Mouse (Mus musculus) liver, adult 2 months (tissue): ENCODE measurements around the gene Gm21149.

Experiments used
- CTCF ChIP-seq: fragments of 200-500 bp; IDR thresholded peaks from 2 replicates; pipeline ENCODE4 v1.5.1; 2011; ENCODE audit warnings: low read depth, low read length, control low read depth
- POLR2A ChIP-seq: fragments of 200-500 bp; IDR thresholded peaks from 2 replicates; pipeline ENCODE4 v1.6.1; 2011; ENCODE audit warnings: low read length, control low read depth; ENCODE audit not compliant: insufficient read depth; ENCODE audit errors: extremely low read depth

GRCm38 (mm10) chr5:15506575-15507308 is 30.4 kb upstream of the Gm21149 start:
- TF ChIP-seq CTCF (peak; percentile 82), POLR2A (no peak)
